Mouse (Mus musculus) liver, embryonic 16.5 days (tissue): ENCODE results near the gene Wsb2. TPM values are rescaled to one million over a fixed set of nuclear protein-coding genes. Genes with fewer than 3 reads are reported as not detected.
A peak's percentile ranks its signal among the peaks of the same experiment; 100 is the strongest.
"Not testable (repeated sequence)": the region's sequence is repeated elsewhere in the genome, so short reads cannot be mapped to it uniquely, and the experiment has no call there.

Source experiments
- ATAC-seq: fragments of 200-750 bp; cut with Nextera tagmentation; 2 replicates; pipeline ENCODE4 v1.8.0; 2017; ENCODE audit warnings: low read depth, mild to moderate bottlenecking, moderate number of reproducible peaks, moderate library complexity
- H3K27ac ChIP-seq: fragments of 300-500 bp; sonication (generic); 2 replicates; pipeline ENCODE4 v1.5.1; 2014; ENCODE audit warnings: mild to moderate bottlenecking, low read length
- H3K27me3 ChIP-seq: fragments of 300-500 bp; sonication (generic); 2 replicates; pipeline ENCODE4 v1.6.1; 2014; ENCODE audit warnings: low read depth, low read length, mixed read lengths; ENCODE audit not compliant: control insufficient read depth, insufficient read depth
- H3K36me3 ChIP-seq: fragments of 300-500 bp; sonication (generic); 2 replicates; pipeline ENCODE4 v1.6.1; 2014; ENCODE audit warnings: mild to moderate bottlenecking; ENCODE audit not compliant: control insufficient read depth, insufficient read depth
- H3K4me1 ChIP-seq: fragments of 300-500 bp; sonication (generic); 2 replicates; pipeline ENCODE4 v1.6.1; 2014; ENCODE audit warnings: low read depth, low read length, mixed read lengths; ENCODE audit not compliant: control insufficient read depth
- H3K4me2 ChIP-seq: fragments of 300-500 bp; sonication (generic); 2 replicates; pipeline ENCODE4 v1.6.1; 2014; ENCODE audit warnings: low read depth, low read length, mixed read lengths
- H3K4me3 ChIP-seq: fragments of 300-500 bp; sonication (generic); 2 replicates; pipeline ENCODE4 v1.5.1; 2014; ENCODE audit warnings: low read depth, mild to moderate bottlenecking, low read length
- H3K9ac ChIP-seq: fragments of 300-500 bp; sonication (generic); 2 replicates; pipeline ENCODE4 v1.6.1; 2014; ENCODE audit warnings: low read depth, low read length
- H3K9me3 ChIP-seq: fragments of 300-500 bp; sonication (generic); replicated peaks from 2 replicates; pipeline ENCODE4 v1.6.1; 2016; ENCODE audit warnings: low read length; ENCODE audit not compliant: control insufficient read depth
- WGBS: fragments of 180-500 bp; shearing (Covaris S2); extraction: QIAGEN DNeasy Blood & Tissue Kit; methylation state at CpG from one replicate; pipeline ENCODE4 v1.1.7; 2014; ENCODE audit not compliant: insufficient replicate concordance; 5-methylcytosine and 5-hydroxymethylcytosine counted together
- polyA plus RNA-seq: library from polyadenylated mRNA; unstranded; fragments of >200 nt; fragmentation: Nextera tagmentation; extraction: Ambion mirVana; gene quantifications from 2 replicates; pipeline ENCODE4 v1.2.1, GENCODE M21; 2015

Wsb2 gene
- polyA plus RNA-seq, 1 experiment from 2014 or later, result 20.5 TPM

GRCm38 (mm10) chr5:117330457-117330856 lies 26.6 kb upstream of the Wsb2 start:
- Histone ChIP-seq H3K4me3 (no peak overlapping the region), H3K36me3 (no peaks in the 10 kb centered on the region), H3K4me2 (no peak overlapping the region), H3K9ac (no peak overlapping the region), H3K27me3 (no peaks in the 10 kb centered on the region; the same call in 1 of the 2 replicates), H3K4me1 (no peaks in the 10 kb centered on the region; the same call in 1 of the 2 replicates), H3K9me3 (no peaks in the 10 kb centered on the region), H3K27ac (no peak overlapping the region)
- no peak for ATAC-seq
- 72% methylated on average over 7 of the region's 7 CpGs for WGBS

- 70% methylated on average over 10 of the region's 10 CpGs for WGBS
- ATAC-seq, result no peak
- no peaks in the 10 kb centered on the region for H3K36me3 ChIP-seq
- no peak overlapping the region for H3K4me3 ChIP-seq
- no peak overlapping the region for H3K9ac ChIP-seq
- no peak overlapping the region for H3K27ac ChIP-seq
- peaks cover 4% of the 10 kb centered on the region for H3K4me1 ChIP-seq
- H3K27me3 ChIP-seq, result no peaks in the 10 kb centered on the region
- no peak overlapping the region for H3K4me2 ChIP-seq
- H3K9me3 ChIP-seq, result no peaks in the 10 kb centered on the region
These were observed 19.1 kb upstream of the Wsb2 start for GRCm38 (mm10) chr5:117337999-117338398.

- WGBS, result 31% methylated on average over 8 of the region's 8 CpGs
- Histone ChIP-seq H3K27ac (no peak overlapping the region), H3K36me3 (no peaks in the 10 kb centered on the region), H3K9ac (no peak overlapping the region), H3K4me3 (no peak overlapping the region), H3K4me1 (peaks cover 4% of the 10 kb centered on the region), H3K9me3 (no peaks in the 10 kb centered on the region), H3K4me2 (no peak overlapping the region), H3K27me3 (no peaks in the 10 kb centered on the region)
- peak; percentile 67; the same call in 1 of the 2 replicates for ATAC-seq
These were observed 18.6 kb upstream of the Wsb2 start for GRCm38 (mm10) chr5:117338503-117338902.

GRCm38 (mm10) chr5:117340081-117340480 lies 17.0 kb upstream of the Wsb2 start:
- H3K9ac ChIP-seq, result no peak overlapping the region
- no peaks in the 10 kb centered on the region for H3K36me3 ChIP-seq
- no peak overlapping the region for H3K4me2 ChIP-seq
- peaks cover 4% of the 10 kb centered on the region for H3K4me1 ChIP-seq
- H3K4me3 ChIP-seq, result no peak overlapping the region
- WGBS, result 65% methylated on average over 6 of the region's 6 CpGs
- ATAC-seq, result no peak
- no peak overlapping the region for H3K27ac ChIP-seq
- no peaks in the 10 kb centered on the region for H3K9me3 ChIP-seq
- H3K27me3 ChIP-seq, result no peaks in the 10 kb centered on the region

GRCm38 (mm10) chr5:117341896-117342295 lies 15.2 kb upstream of the Wsb2 start:
- whole genome bisulfite sequencing, result 48% methylated on average over 6 of the region's 6 CpGs

GRCm38 (mm10) chr5:117344496-117344895 lies 12.6 kb upstream of the Wsb2 start:
- not testable (repeated sequence) for H3K27me3 ChIP-seq, H3K4me3 ChIP-seq, ATAC-seq, H3K36me3 ChIP-seq, H3K4me1 ChIP-seq, H3K27ac ChIP-seq, H3K9ac ChIP-seq, H3K4me2 ChIP-seq, H3K9me3 ChIP-seq
- WGBS, result 79% methylated on average over 5 of the region's 5 CpGs

More at GRCm38 (mm10) chr5:117341896-117342295, 15.2 kb upstream of the Wsb2 start:
- H3K4me1 ChIP-seq, result peaks cover 4% of the 10 kb centered on the region
- no peak for ATAC-seq
- no peak overlapping the region for H3K9ac ChIP-seq
- no peak overlapping the region for H3K27ac ChIP-seq
- no peak overlapping the region for H3K4me3 ChIP-seq
- no peaks in the 10 kb centered on the region for H3K27me3 ChIP-seq
- H3K4me2 ChIP-seq, result no peak overlapping the region
- H3K9me3 ChIP-seq, result no peaks in the 10 kb centered on the region
- no peaks in the 10 kb centered on the region for H3K36me3 ChIP-seq

- no peak overlapping the region for H3K4me3 ChIP-seq
- no peak for ATAC-seq
- H3K36me3 ChIP-seq, result no peaks in the 10 kb centered on the region
- no peaks in the 10 kb centered on the region for H3K27me3 ChIP-seq
- 47% methylated on average over 5 of the region's 5 CpGs for WGBS
- H3K27ac ChIP-seq, result no peak overlapping the region
- no peak overlapping the region for H3K4me2 ChIP-seq
- no peak overlapping the region for H3K9ac ChIP-seq
- no peaks in the 10 kb centered on the region for H3K9me3 ChIP-seq
- H3K4me1 ChIP-seq, result peaks cover 3% of the 10 kb centered on the region; the same call in 1 of the 2 replicates
These were observed 11.6 kb upstream of the Wsb2 start for GRCm38 (mm10) chr5:117345432-117345976.

- no peak overlapping the region for H3K4me3 ChIP-seq
- H3K4me1 ChIP-seq, result peaks cover 3% of the 10 kb centered on the region; the same call in 1 of the 2 replicates
- H3K36me3 ChIP-seq, result no peaks in the 10 kb centered on the region
- no peaks in the 10 kb centered on the region; the same call in 1 of the 2 replicates for H3K27me3 ChIP-seq
- no peak overlapping the region for H3K27ac ChIP-seq
- no peak overlapping the region for H3K4me2 ChIP-seq
- no peak for ATAC-seq
- H3K9ac ChIP-seq, result no peak overlapping the region
- WGBS, result 48% methylated on average over 3 of the region's 3 CpGs
- no peaks in the 10 kb centered on the region for H3K9me3 ChIP-seq
These were observed 10.8 kb upstream of the Wsb2 start for GRCm38 (mm10) chr5:117346281-117346680.

GRCm38 (mm10) chr5:117347011-117347410 lies 10.1 kb upstream of the Wsb2 start:
- Histone ChIP-seq H3K27ac (no peak overlapping the region), H3K4me2 (no peak overlapping the region), H3K9me3 (no peaks in the 10 kb centered on the region), H3K4me1 (peaks cover 3% of the 10 kb centered on the region; the same call in 1 of the 2 replicates), H3K4me3 (no peak overlapping the region), H3K9ac (no peak overlapping the region), H3K36me3 (no peaks in the 10 kb centered on the region), H3K27me3 (no peaks in the 10 kb centered on the region; the same call in 1 of the 2 replicates)
- 56% methylated on average over 5 of the region's 5 CpGs for WGBS
- no peak for ATAC-seq
